Mouse (Mus musculus): ENCODE data around the gene Thumpd1. TPM values are rescaled to one million over a fixed set of nuclear protein-coding genes. Genes with fewer than 3 reads are reported as not detected.
A peak's percentile ranks its signal among the peaks of the same experiment; 100 is the strongest.
"Not testable (repeated sequence)": the region's sequence is repeated elsewhere in the genome, so short reads cannot be mapped to it uniquely, and the experiment has no call there.

Gene Thumpd1
- polyA plus RNA-seq, 1 experiment from 2014 or later, result 80.6 TPM

DNA sequence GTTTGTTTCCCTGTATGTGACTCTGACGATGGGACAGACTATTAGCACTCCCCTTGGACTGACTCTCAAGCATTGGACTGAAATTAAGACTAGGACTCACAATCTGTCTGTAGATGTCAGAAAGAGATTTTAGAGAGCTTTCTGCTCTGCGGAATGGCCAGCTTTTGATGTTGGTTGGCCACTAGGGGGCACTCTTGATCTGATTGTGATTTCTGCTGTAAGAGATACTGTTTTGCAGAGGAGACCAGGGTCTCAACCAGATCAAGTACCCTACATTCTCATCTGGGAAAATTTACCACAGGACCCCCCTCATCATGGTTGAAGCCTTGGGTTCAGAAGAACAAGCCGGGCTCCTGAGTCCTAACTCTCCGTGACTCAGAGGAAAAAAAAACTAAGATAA lies 10.7 kb upstream of the Thumpd1 start:
- 72% methylated on average over 4 of the region's 4 CpGs for WGBS

GRCm38 (mm10) chr7:119727621-119728020 lies 7.0 kb upstream of the Thumpd1 start:
- Histone ChIP-seq H3K4me1 (no peaks in the 10 kb centered on the region), H3K36me3 (no peaks in the 10 kb centered on the region)
- 91% methylated on average over 2 of the region's 2 CpGs for WGBS

More for the DNA sequence above, 10.7 kb upstream of the Thumpd1 start:
- H3K27me3 ChIP-seq (ENCODE audit: insufficient read depth, poor library complexity, severe bottlenecking); DNase-seq (ENCODE audit: low spot score); H3K27ac ChIP-seq; H3K4me3 ChIP-seq; H3K36me3 ChIP-seq; H3K9me3 ChIP-seq; H3K4me1 ChIP-seq: not testable (repeated sequence)

DNA sequence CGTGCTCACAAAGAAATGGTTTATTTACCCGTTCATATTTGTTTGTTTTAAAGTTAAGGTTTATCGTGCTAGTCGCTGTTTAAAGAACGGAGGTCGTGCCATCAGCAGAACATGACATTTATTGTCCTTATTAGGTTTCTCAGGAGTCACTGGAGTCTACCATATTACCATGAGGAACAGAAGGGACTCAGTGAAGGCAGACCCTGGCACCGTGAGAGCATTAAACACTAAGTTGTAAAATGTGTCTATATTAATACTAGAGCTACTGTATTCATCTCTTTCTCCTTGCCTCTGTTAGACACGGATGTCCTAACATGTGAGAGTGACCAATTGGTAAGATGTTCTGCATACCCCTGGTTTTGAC lies 331 bp upstream of the Thumpd1 start:
- no peaks in the 10 kb centered on the region for H3K27me3 ChIP-seq (ENCODE audit: insufficient read depth, poor library complexity, severe bottlenecking)
- peak overlapping the region; percentile 91 for H3K4me3 ChIP-seq
- H3K27ac ChIP-seq, result peak overlapping the region; percentile 96
- no peak for DNase-seq (ENCODE audit: low spot score)
- no peaks in the 10 kb centered on the region for H3K9me3 ChIP-seq
- H3K36me3 ChIP-seq, result peaks cover 33% of the 10 kb centered on the region
- H3K4me1 ChIP-seq, result peaks cover 4% of the 10 kb centered on the region; the same call in 1 of the 2 replicates
- WGBS, result 18% methylated on average over 8 of the region's 8 CpGs

More at GRCm38 (mm10) chr7:119727621-119728020, 7.0 kb upstream of the Thumpd1 start:
- Histone ChIP-seq H3K27ac (no peak overlapping the region), H3K4me3 (no peak overlapping the region), H3K9me3 (no peaks in the 10 kb centered on the region; the same call in 1 of the 2 replicates), H3K27me3 (ENCODE audit: insufficient read depth, poor library complexity, severe bottlenecking) (no peaks in the 10 kb centered on the region)
- no peak for DNase-seq (ENCODE audit: low spot score)

DNA sequence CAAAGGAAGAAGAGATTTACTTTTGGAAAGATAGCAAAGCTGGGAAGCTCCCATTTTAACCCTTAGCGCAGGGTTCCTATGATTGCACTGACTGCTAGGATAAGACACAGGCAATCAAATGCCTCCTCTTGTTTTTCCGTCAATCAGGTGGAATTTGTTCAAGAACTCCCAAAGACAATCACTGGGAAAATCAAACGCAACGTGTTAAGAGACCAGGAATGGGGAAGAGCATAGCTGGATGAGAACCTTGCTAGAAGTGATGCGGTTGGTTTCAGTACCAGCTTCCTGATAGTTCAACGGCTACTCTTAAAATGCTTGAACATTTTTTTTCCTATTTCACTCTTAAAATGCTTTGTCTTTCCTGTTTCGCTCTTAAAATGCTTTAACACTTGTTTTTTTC lies 6.5 kb downstream of the Thumpd1 start:
- WGBS, result 84% methylated on average over 7 of the region's 7 CpGs
- DNase-seq (ENCODE audit: low spot score), result no peak
- Histone ChIP-seq H3K4me3 (no peak overlapping the region), H3K4me1 (no peaks in the 10 kb centered on the region), H3K27ac (no peak overlapping the region), H3K9me3 (no peaks in the 10 kb centered on the region), H3K27me3 (ENCODE audit: insufficient read depth, poor library complexity, severe bottlenecking) (no peaks in the 10 kb centered on the region), H3K36me3 (peaks cover 42% of the 10 kb centered on the region)

GRCm38 (mm10) chr7:119694926-119695325 lies 25.7 kb downstream of the Thumpd1 start:
- DNase-seq (ENCODE audit: low spot score), result no peak
- no peaks in the 10 kb centered on the region for H3K9me3 ChIP-seq
- H3K27ac ChIP-seq, result no peak overlapping the region
- H3K27me3 ChIP-seq (ENCODE audit: insufficient read depth, poor library complexity, severe bottlenecking), result no peaks in the 10 kb centered on the region
- no peaks in the 10 kb centered on the region for H3K4me1 ChIP-seq
- WGBS, result 72% methylated on average over 1 of the region's 1 CpGs
- H3K36me3 ChIP-seq, result no peaks in the 10 kb centered on the region
- no peak overlapping the region for H3K4me3 ChIP-seq

- Histone ChIP-seq H3K27ac (no peak overlapping the region), H3K9me3 (no peaks in the 10 kb centered on the region), H3K4me1 (no peaks in the 10 kb centered on the region), H3K36me3 (no peaks in the 10 kb centered on the region), H3K4me3 (no peak overlapping the region), H3K27me3 (ENCODE audit: insufficient read depth, poor library complexity, severe bottlenecking) (no peaks in the 10 kb centered on the region)
- no peak for DNase-seq (ENCODE audit: low spot score)
- 62% methylated on average over 4 of the region's 4 CpGs for WGBS
Measured at GRCm38 (mm10) chr7:119692302-119692701, 28.3 kb downstream of the Thumpd1 start.

- no peak within 1 kb of the TSS for H3K27ac ChIP-seq
- H3K4me3 ChIP-seq, result no peak within 1 kb of the TSS
- H3K9me3 ChIP-seq, result no peaks in the 10 kb centered on the region
- WGBS, result 76% methylated on average over 5 of the region's 5 CpGs
- H3K36me3 ChIP-seq, result no peaks in the 10 kb centered on the region
- no peaks in the 10 kb centered on the region for H3K27me3 ChIP-seq (ENCODE audit: insufficient read depth, poor library complexity, severe bottlenecking)
- H3K4me1 ChIP-seq, result no peaks in the 10 kb centered on the region
- DNase-seq (ENCODE audit: low spot score), result no peak
Measured at GRCm38 (mm10) chr7:119689726-119690125, 30.9 kb downstream of the Thumpd1 start, which contains the start of gene Acsm4. Gene Acsm4, plus strand, starts transcription at chr7:119690026.

DNA sequence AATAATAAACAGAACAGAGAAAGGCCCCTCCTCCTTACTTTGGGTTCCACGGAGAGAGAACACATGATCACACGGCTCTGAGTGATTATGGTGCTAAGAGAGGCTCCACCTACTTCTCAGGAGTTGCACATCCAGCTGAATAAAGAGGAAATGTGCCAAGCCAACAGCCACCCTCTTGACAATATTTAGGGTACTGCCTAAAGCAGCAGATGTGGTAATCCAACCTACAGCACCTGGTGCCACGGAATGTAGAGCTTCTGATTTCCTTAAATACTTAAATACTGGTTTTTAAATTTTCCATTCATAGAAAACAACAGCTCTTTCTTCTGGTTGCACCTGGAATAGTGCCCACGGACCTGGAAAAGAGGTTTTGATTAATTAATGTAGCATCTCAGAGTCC lies 37.9 kb downstream of the Thumpd1 start:
- Histone ChIP-seq H3K9me3 (no peaks in the 10 kb centered on the region), H3K4me3 (no peak overlapping the region), H3K36me3 (no peaks in the 10 kb centered on the region), H3K4me1 (no peaks in the 10 kb centered on the region), H3K27ac (no peak overlapping the region), H3K27me3 (ENCODE audit: insufficient read depth, poor library complexity, severe bottlenecking) (no peaks in the 10 kb centered on the region)
- no peak for DNase-seq (ENCODE audit: low spot score)
- 70% methylated on average over 4 of the region's 4 CpGs for WGBS

DNA sequence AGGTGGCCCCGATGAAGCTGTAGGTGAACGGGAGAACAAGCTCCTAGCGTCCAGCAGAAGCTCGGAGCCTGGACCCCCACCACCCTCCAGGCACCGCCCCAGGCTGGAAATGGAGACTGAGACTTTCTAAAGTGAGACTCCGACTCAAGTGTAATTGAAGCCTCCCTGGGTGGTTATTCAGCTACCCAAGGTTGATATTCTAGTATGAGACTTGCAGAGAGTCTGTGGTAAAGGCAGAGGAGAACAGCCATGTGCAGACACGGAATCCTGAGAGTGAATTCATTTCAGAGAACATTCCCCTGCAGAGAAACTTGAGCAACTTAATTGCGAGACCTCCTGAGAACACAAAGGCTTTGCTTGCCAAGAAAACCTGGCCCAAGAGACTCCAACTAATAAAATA lies 40.5 kb downstream of the Thumpd1 start:
- Histone ChIP-seq H3K4me1 (no peaks in the 10 kb centered on the region), H3K27me3 (ENCODE audit: insufficient read depth, poor library complexity, severe bottlenecking) (no peaks in the 10 kb centered on the region), H3K9me3 (no peaks in the 10 kb centered on the region), H3K36me3 (no peaks in the 10 kb centered on the region), H3K4me3 (no peak overlapping the region), H3K27ac (no peak overlapping the region)
- WGBS, result 72% methylated on average over 8 of the region's 8 CpGs
- DNase-seq (ENCODE audit: low spot score), result no peak

DNA sequence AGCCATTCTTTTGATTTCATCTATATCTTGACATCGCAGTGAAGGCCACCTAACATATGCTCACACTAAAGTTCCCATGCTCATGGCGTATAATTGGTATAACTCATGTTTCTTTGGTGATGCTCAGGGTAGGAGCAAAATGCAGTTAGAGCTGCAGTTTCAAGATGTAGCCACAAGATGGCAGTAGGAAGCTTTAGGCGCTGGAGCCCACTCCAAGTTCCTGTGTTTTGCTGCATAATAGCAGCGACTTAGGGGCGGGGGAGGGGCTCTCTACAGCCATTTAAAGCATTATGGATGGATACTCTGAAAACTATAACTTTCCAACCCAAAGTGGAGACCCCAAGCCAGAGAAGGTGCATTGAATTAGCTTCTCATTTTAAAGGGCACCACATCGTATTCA lies 47.1 kb downstream of the Thumpd1 start:
- Histone ChIP-seq H3K9me3 (no peaks in the 10 kb centered on the region), H3K27me3 (ENCODE audit: insufficient read depth, poor library complexity, severe bottlenecking) (no peaks in the 10 kb centered on the region), H3K4me3 (no peak overlapping the region), H3K36me3 (no peaks in the 10 kb centered on the region), H3K27ac (no peak overlapping the region), H3K4me1 (no peaks in the 10 kb centered on the region)
- DNase-seq (ENCODE audit: low spot score), result no peak
- 22% methylated on average over 6 of the region's 6 CpGs for WGBS

DNA sequence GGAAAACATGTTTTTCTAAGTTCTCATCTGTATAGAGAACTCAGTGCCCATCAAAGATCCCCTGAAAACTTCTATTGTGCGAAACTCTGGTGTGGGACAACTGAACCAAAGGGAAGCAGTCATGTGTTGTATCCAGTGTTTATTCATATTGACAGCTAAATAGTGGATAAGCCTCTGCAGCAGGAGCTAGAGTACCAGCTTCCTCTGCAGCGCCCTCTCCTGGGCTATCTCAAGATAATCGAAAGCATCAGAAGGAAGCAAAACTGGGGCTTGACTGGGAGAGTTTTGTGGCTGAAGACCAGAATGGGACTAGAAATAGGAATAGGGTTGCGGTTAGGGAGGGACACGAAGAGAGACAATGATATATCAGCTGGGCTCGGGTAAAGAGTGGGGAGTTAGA lies 49.7 kb downstream of the Thumpd1 start:
- Histone ChIP-seq H3K4me1 (no peaks in the 10 kb centered on the region), H3K27me3 (ENCODE audit: insufficient read depth, poor library complexity, severe bottlenecking) (no peaks in the 10 kb centered on the region), H3K9me3 (no peaks in the 10 kb centered on the region), H3K27ac (no peak overlapping the region), H3K36me3 (no peaks in the 10 kb centered on the region), H3K4me3 (no peak overlapping the region)
- no peak for DNase-seq (ENCODE audit: low spot score)
- 45% methylated on average over 6 of the region's 6 CpGs for WGBS

GRCm38 (mm10) chr7:119670395-119670794 lies 50.2 kb downstream of the Thumpd1 start:
- 80% methylated on average over 5 of the region's 5 CpGs for WGBS
- Histone ChIP-seq H3K4me1 (no peaks in the 10 kb centered on the region), H3K4me3 (no peak overlapping the region)

GRCm38 (mm10) chr7:119667893-119668292 lies 52.7 kb downstream of the Thumpd1 start:
- Histone ChIP-seq H3K36me3 (no peaks in the 10 kb centered on the region), H3K27ac (no peak overlapping the region), H3K4me3 (no peak overlapping the region), H3K4me1 (no peaks in the 10 kb centered on the region), H3K27me3 (ENCODE audit: insufficient read depth, poor library complexity, severe bottlenecking) (no peaks in the 10 kb centered on the region), H3K9me3 (no peaks in the 10 kb centered on the region)
- WGBS, result 81% methylated on average over 3 of the region's 3 CpGs
- no peak for DNase-seq (ENCODE audit: low spot score)

More at GRCm38 (mm10) chr7:119670395-119670794, 50.2 kb downstream of the Thumpd1 start:
- no peak for DNase-seq (ENCODE audit: low spot score)
- Histone ChIP-seq H3K9me3 (no peaks in the 10 kb centered on the region), H3K36me3 (no peaks in the 10 kb centered on the region), H3K27ac (no peak overlapping the region), H3K27me3 (ENCODE audit: insufficient read depth, poor library complexity, severe bottlenecking) (no peaks in the 10 kb centered on the region)

Data from heart, embryonic 10.5 days (tissue).